Mouse (Mus musculus) CH12.LX (cell line): ENCODE results near the gene Trub1.

Experiments
- CTCF ChIP-seq, 2 experiments: IDR thresholded peaks in 1 of 2; conservative IDR thresholded peaks in 1 of 2; 2 replicates each; pipeline ENCODE4 v1.5.1; 2011 to 2012; ENCODE audit warnings: low read depth in 2 of 2, low read length in 2 of 2, improper control_type of control experiment in 1 of 2, inconsistent platforms in 1 of 2, mild to moderate bottlenecking in 1 of 2, moderate library complexity in 1 of 2
- ELF1 ChIP-seq: IDR thresholded peaks from 2 replicates; pipeline ENCODE4 v1.6.1; 2014; ENCODE audit warnings: low read depth, mild to moderate bottlenecking, inconsistent platforms, low read length, improper control_type of control experiment
- HCFC1 ChIP-seq: IDR thresholded peaks from 2 replicates; pipeline ENCODE4 v1.6.1; 2012; ENCODE audit warnings: low read depth, mild to moderate bottlenecking, inconsistent platforms, low read length, improper control_type of control experiment
- SIN3A ChIP-seq: IDR thresholded peaks from 2 replicates; pipeline ENCODE4 v1.6.1; 2012; ENCODE audit warnings: low read length, improper control_type of control experiment, inconsistent platforms
- UBTF ChIP-seq: IDR thresholded peaks from 2 replicates; pipeline ENCODE4 v1.6.1; 2012; ENCODE audit warnings: low read depth, mild to moderate bottlenecking, inconsistent platforms, low read length, improper control_type of control experiment, moderate library complexity

GRCm38 (mm10) chr19:57428641-57429040 lies 24.1 kb upstream of the Trub1 start:
- TF ChIP-seq CTCF (conservative IDR thresholded peaks at IDR 0.05 in 1 of 2, IDR thresholded peaks at IDR 0.05 in 1 of 2; ENCODE audit: low read depth in 2 of 2, low read length in 2 of 2) (no peak), HCFC1 (no peak), SIN3A (no peak), UBTF (no peak), ELF1 (no peak)
